Mouse (Mus musculus) ES-Bruce4 (cell line): Measurements from ENCODE around the gene Alpk1.

Experiments
- CTCF ChIP-seq: IDR thresholded peaks from one replicate; pipeline ENCODE4 v1.8.1; 2011; ENCODE audit warnings: low read depth, low read length
- EP300 ChIP-seq: IDR thresholded peaks from 2 replicates; pipeline ENCODE4 v1.6.1; 2011; ENCODE audit warnings: low read depth, low read length; ENCODE audit not compliant: insufficient read depth
- POLR2A ChIP-seq: IDR thresholded peaks from one replicate; pipeline ENCODE4 v1.8.1; 2011; ENCODE audit warnings: low read length; ENCODE audit not compliant: insufficient read depth

DNA sequence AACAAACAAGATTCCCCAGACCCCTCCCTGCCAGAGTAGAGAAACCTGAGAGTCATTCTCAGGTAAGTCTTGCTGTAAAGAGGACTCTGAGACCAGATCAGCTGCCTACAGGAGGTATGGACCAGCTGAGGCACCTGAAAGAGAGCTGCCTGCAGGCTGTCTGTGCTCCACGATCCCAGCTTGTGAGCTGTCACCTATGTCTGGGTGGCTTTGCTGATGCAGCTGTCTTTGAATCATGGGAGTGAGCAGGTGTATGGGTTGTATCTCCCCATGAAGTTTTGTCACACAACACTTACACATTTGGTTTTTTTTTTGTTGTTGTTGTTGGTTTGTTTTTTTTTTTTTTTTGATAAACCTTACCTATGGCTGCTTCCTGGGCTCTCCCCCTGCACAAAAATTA, 40.1 kb upstream of the Alpk1 start:
- TF ChIP-seq EP300, result no peak
- TF ChIP-seq POLR2A, result no peak
- TF ChIP-seq CTCF, result no peak
